In the genomic region with DNA sequence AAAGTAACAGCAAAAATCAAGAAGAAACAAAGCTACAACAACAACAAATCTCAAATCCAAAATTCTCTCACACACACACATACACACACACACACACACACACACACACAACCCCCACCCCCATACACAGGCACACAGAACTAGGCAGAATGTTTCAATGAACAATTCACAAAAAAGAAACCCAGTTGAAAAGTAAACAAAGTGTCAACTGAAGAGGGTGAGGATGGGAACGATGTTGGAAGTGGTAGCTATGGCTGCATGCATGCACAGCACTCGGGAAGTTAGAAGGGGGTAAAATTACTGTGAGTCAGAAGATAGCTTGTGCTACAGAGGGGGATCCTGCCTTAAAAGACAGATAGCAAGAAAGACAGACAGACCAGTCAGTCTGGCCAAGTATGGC, we compare ENCODE assay signal across 19 mouse cellular contexts.
"Had no signal": no experiment of that assay in that cellular context is flagged by ENCODE, and none has a peak within 500 bp of the region (broad histone marks: within the 10 kb centered on the region; RNA-seq: fewer than 3 reads in every experiment).

No protein-coding gene starts in this region.

- DNase-seq: lung, adult 18-20 months; lung, postnatal 4 days; midbrain, embryonic 14.5 days; retina, postnatal 1 day; right cerebral cortex, adult 18-20 months; right cerebral cortex, postnatal 25 days; right cerebral cortex, postnatal 4 days; spleen, adult 18-20 months; thymus, adult 18-20 months; thymus, postnatal 25 days had no signal

- H3K4me3 ChIP-seq: limb, embryonic 15.5 days; liver, embryonic 12.5 days; midbrain, embryonic 12.5 days; myocyte; neural tube, embryonic 13.5 days; neural tube, embryonic 15.5 days had no signal

- H3K9me3 ChIP-seq: limb, embryonic 15.5 days; liver, embryonic 12.5 days; midbrain, embryonic 12.5 days; neural tube, embryonic 13.5 days; neural tube, embryonic 15.5 days had no signal

- H3K4me1 ChIP-seq: liver, embryonic 12.5 days had no signal

- H3K27ac ChIP-seq: limb, embryonic 15.5 days; liver, embryonic 12.5 days; liver, embryonic 14.5 days; midbrain, embryonic 12.5 days; neural tube, embryonic 13.5 days; neural tube, embryonic 15.5 days had no signal

- ATAC-seq: liver, embryonic 12.5 days; lung, postnatal 0 days; midbrain, embryonic 16.5 days had no signal

- H3K9ac ChIP-seq: limb, embryonic 15.5 days; liver, embryonic 12.5 days; liver, embryonic 14.5 days; midbrain, embryonic 12.5 days; neural tube, embryonic 13.5 days; neural tube, embryonic 15.5 days had no signal

- H3K4me2 ChIP-seq: limb, embryonic 15.5 days; liver, embryonic 12.5 days; midbrain, embryonic 12.5 days; neural tube, embryonic 13.5 days; neural tube, embryonic 15.5 days had no signal

- H3K36me3 ChIP-seq: limb, embryonic 15.5 days; liver, embryonic 12.5 days; midbrain, embryonic 12.5 days; neural tube, embryonic 13.5 days; neural tube, embryonic 15.5 days had no signal
